Mouse (Mus musculus) CH12.LX (cell line): ENCODE measurements around the gene Rnf145. TPM values are rescaled to one million over a fixed set of nuclear protein-coding genes. Genes with fewer than 3 reads are reported as not detected.

ENCODE experiments used
- DNase-seq: peaks from one replicate; pipeline ENCODE4 v3.0.0-alpha.2; 2013; ENCODE audit errors: extremely low read depth
- H3K27ac ChIP-seq: 2 replicates; pipeline ENCODE4 v1.5.1; 2012; ENCODE audit warnings: low read depth, mild to moderate bottlenecking, control low read depth, moderate library complexity; ENCODE audit not compliant: insufficient read depth
- H3K27me3 ChIP-seq: replicated peaks from 2 replicates; pipeline ENCODE3; 2012; ENCODE audit warnings: inconsistent platforms
- H3K36me3 ChIP-seq, 2 experiments: replicated peaks in 1 of 2; 2 replicates each; pipeline versions ENCODE3 to v1.6.1; 2012; ENCODE audit warnings: inconsistent platforms in 1 of 2, low read length in 1 of 2, mild to moderate bottlenecking in 1 of 2, mixed read lengths in 1 of 2, moderate library complexity in 1 of 2; ENCODE audit not compliant: control insufficient read depth in 1 of 2, insufficient read depth in 1 of 2
- H3K4me1 ChIP-seq, 2 experiments: 2 replicates each; pipeline ENCODE4 v1.6.1; 2012; ENCODE audit warnings: inconsistent platforms in 1 of 2, moderate library complexity in 1 of 2; ENCODE audit not compliant: insufficient read depth in 2 of 2, control insufficient read depth in 1 of 2
- H3K4me2 ChIP-seq: 2 replicates; pipeline ENCODE4 v1.6.1; 2012; ENCODE audit warnings: low read depth, mild to moderate bottlenecking, control low read depth; ENCODE audit not compliant: poor library complexity, insufficient read depth, severe bottlenecking
- H3K4me3 ChIP-seq, 3 experiments: fragments of 150-350 bp in 1 of 3; sonication (generic) in 1 of 3; replicated peaks in 1 of 3; 2 replicates each; pipeline versions ENCODE3 to v1.5.1; 2011 to 2012; ENCODE audit warnings: low read depth in 2 of 3, low read length in 2 of 3, mild to moderate bottlenecking in 2 of 3, moderate library complexity in 2 of 3, control low read depth in 1 of 3, improper control_type of control experiment in 1 of 3, inconsistent platforms in 1 of 3, mixed read lengths in 1 of 3; ENCODE audit not compliant: poor library complexity in 1 of 3
- H3K79me2 ChIP-seq: replicated peaks from 2 replicates; pipeline ENCODE4 v1.6.1; 2012; ENCODE audit warnings: mild to moderate bottlenecking, moderate library complexity; ENCODE audit not compliant: control insufficient read depth, poor library complexity, insufficient read depth, severe bottlenecking; ENCODE audit errors: extremely low read depth
- H3K9ac ChIP-seq: 2 replicates; pipeline ENCODE4 v1.6.1; 2012; ENCODE audit warnings: low read depth, mild to moderate bottlenecking, control low read depth, moderate library complexity; ENCODE audit not compliant: insufficient read depth
- H3K9me3 ChIP-seq: replicated peaks from 2 replicates; pipeline ENCODE3; 2012; ENCODE audit warnings: low read length, inconsistent platforms, mixed read lengths
- BHLHE40 ChIP-seq: IDR thresholded peaks from 2 replicates; pipeline ENCODE4 v1.6.1; 2011; ENCODE audit warnings: mild to moderate bottlenecking, low read depth, low read length, improper control_type of control experiment
- CHD2 ChIP-seq: IDR thresholded peaks from 2 replicates; pipeline ENCODE4 v1.6.1; 2011; ENCODE audit warnings: low read length, improper control_type of control experiment
- E2F4 ChIP-seq: IDR thresholded peaks from 2 replicates; pipeline ENCODE4 v1.6.1; 2011; ENCODE audit warnings: low read depth, low read length, improper control_type of control experiment; ENCODE audit not compliant: insufficient replicate concordance
- EP300 ChIP-seq: IDR thresholded peaks from 2 replicates; pipeline ENCODE4 v1.6.1; 2011; ENCODE audit warnings: low read length, improper control_type of control experiment
- IRF4 ChIP-seq: IDR thresholded peaks from 2 replicates; pipeline ENCODE4 v1.6.1; 2014; ENCODE audit warnings: low read depth, mild to moderate bottlenecking, inconsistent platforms, low read length, improper control_type of control experiment
- JUN ChIP-seq: IDR thresholded peaks from 2 replicates; pipeline ENCODE4 v1.6.1; 2011; ENCODE audit warnings: low read depth, mild to moderate bottlenecking, low read length, improper control_type of control experiment, moderate library complexity; ENCODE audit not compliant: insufficient read depth
- KAT2A ChIP-seq: IDR thresholded peaks from 2 replicates; pipeline ENCODE4 v1.6.1; 2012; ENCODE audit warnings: low read length, improper control_type of control experiment, inconsistent platforms; ENCODE audit not compliant: insufficient replicate concordance
- MAX ChIP-seq: IDR thresholded peaks from 2 replicates; pipeline ENCODE4 v1.6.1; 2011; ENCODE audit warnings: low read length, improper control_type of control experiment
- MAZ ChIP-seq: IDR thresholded peaks from 2 replicates; pipeline ENCODE4 v1.6.1; 2012; ENCODE audit warnings: low read depth, mild to moderate bottlenecking, inconsistent platforms, low read length, improper control_type of control experiment, moderate library complexity
- MEF2A ChIP-seq: IDR thresholded peaks from 2 replicates; pipeline ENCODE4 v1.6.1; 2014; ENCODE audit warnings: low read depth, mild to moderate bottlenecking, inconsistent platforms, low read length, improper control_type of control experiment, borderline replicate concordance
- MYC ChIP-seq: IDR thresholded peaks from 2 replicates; pipeline ENCODE4 v1.6.1; 2011; ENCODE audit warnings: low read depth, mild to moderate bottlenecking, improper control_type of control experiment, low read length
- NELFE ChIP-seq: IDR thresholded peaks from 2 replicates; pipeline ENCODE4 v1.6.1; 2011; ENCODE audit warnings: low read depth, low read length, improper control_type of control experiment
- NRF1 ChIP-seq: IDR thresholded peaks from 2 replicates; pipeline ENCODE4 v1.6.1; 2014; ENCODE audit warnings: low read depth, mild to moderate bottlenecking, inconsistent platforms, low read length, improper control_type of control experiment, moderate library complexity
- POLR2AphosphoS2 ChIP-seq: IDR thresholded peaks from 2 replicates; pipeline ENCODE4 v1.6.1; 2011; ENCODE audit warnings: low read depth, low read length, improper control_type of control experiment
- RCOR1 ChIP-seq: conservative IDR thresholded peaks from 2 replicates; pipeline ENCODE4 v1.6.1; 2012; ENCODE audit warnings: low read depth, mild to moderate bottlenecking, inconsistent platforms, low read length, improper control_type of control experiment
- SIN3A ChIP-seq: IDR thresholded peaks from 2 replicates; pipeline ENCODE4 v1.6.1; 2012; ENCODE audit warnings: low read length, improper control_type of control experiment, inconsistent platforms
- TBP ChIP-seq: conservative IDR thresholded peaks from 2 replicates; pipeline ENCODE4 v1.6.1; 2011; ENCODE audit warnings: low read depth, low read length, improper control_type of control experiment
- TCF12 ChIP-seq: IDR thresholded peaks from 2 replicates; pipeline ENCODE4 v1.6.1; 2014; ENCODE audit warnings: low read depth, mild to moderate bottlenecking, inconsistent platforms, low read length, improper control_type of control experiment
- USF1 ChIP-seq: IDR thresholded peaks from 2 replicates; pipeline ENCODE4 v1.6.1; 2014; ENCODE audit warnings: low read depth, mild to moderate bottlenecking, inconsistent platforms, low read length, improper control_type of control experiment
- USF2 ChIP-seq: conservative IDR thresholded peaks from 2 replicates; pipeline ENCODE4 v1.6.1; 2011; ENCODE audit warnings: low read depth, low read length, improper control_type of control experiment
- ZC3H11A ChIP-seq: IDR thresholded peaks from 2 replicates; pipeline ENCODE4 v1.6.1; 2012; ENCODE audit warnings: low read depth, mild to moderate bottlenecking, inconsistent platforms, low read length, improper control_type of control experiment
- ZKSCAN1 ChIP-seq: IDR thresholded peaks from 2 replicates; pipeline ENCODE4 v1.6.1; 2012; ENCODE audit warnings: low read depth, inconsistent platforms, low read length, improper control_type of control experiment, borderline replicate concordance
- ZNF384 ChIP-seq: IDR thresholded peaks from 2 replicates; pipeline ENCODE4 v1.6.1; 2012; ENCODE audit warnings: low read depth, low read length, improper control_type of control experiment, inconsistent platforms
- dilution Hi-C: fragments of 300-500 bp; cut with MboI; formaldehyde crosslinking; loops from 2 replicates; pipeline ENCODE4 v1.14.3; 2020; ENCODE audit warnings: low sequenced_read_pairs; ENCODE audit not compliant: extremely low pct_unique_long_range_greater_than_20kb, extremely low pct_ligation_motif_present
- in situ Hi-C: fragments of 300-500 bp; cut with MboI; formaldehyde crosslinking; loops from 3 replicates; pipeline ENCODE4 v1.14.3; 2019; ENCODE audit warnings: low sequenced_read_pairs, low pct_ligation_motif_present, low pct_unique_long_range_greater_than_20kb, mixed read lengths
- polyA plus RNA-seq: library from polyadenylated mRNA; unstranded; fragments of >175 nt; gene quantifications from 2 replicates; pipeline ENCODE4 v1.2.1, GENCODE M21; 2012; ENCODE audit warnings: low read depth; ENCODE audit not compliant: insufficient read length
- total RNA-seq, 2 experiments: library from RNA; depleted of rRNA; stranded (reverse); fragments of 300-350 nt in 1 of 2; fragments of >200 nt in 1 of 2; gene quantifications; 2 replicates each; pipeline ENCODE4 v1.2.3; 2012 to 2014

Gene Rnf145
- total and polyA plus RNA-seq, 3 experiments, result 44.3 to 60.5 (median 44.5) TPM

DNA sequence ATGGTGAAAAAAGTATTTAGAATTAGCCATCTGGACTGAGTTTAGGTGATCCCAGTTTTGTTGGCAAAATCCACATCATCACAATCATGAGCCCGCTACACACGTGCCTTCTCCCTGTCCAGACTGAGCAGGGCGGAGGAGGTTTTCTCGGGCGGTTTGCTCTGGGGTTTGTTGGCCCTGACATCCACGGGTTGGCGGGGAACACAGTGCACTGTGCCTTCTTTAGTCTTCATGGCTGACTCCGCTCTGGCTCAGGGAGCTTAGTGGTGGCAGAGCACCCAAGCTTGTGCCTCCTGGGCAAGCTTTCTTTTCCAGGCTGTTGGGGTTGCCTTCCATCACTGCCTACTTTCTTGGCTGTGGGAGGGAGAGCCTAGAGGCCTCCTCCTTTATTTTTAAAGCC lies 41.6 kb downstream of the Rnf145 start:
- H3K9me3 ChIP-seq, result no peaks in the 10 kb centered on the region
- DNase-seq, result no peak
- H3K36me3 ChIP-seq, result peaks cover 78 to 92% of the 10 kb centered on the region in 2 experiments
- no peak overlapping the region for H3K27ac ChIP-seq
- H3K4me3 ChIP-seq, result no peak overlapping the region
- no peak overlapping the region for H3K9ac ChIP-seq
- no peak for TF ChIP-seq NRF1
- no peak for TF ChIP-seq USF2
- no peak for TF ChIP-seq ZKSCAN1
- TF ChIP-seq MEF2A, result no peak
- no peak for TF ChIP-seq JUN
- TF ChIP-seq MAZ, result no peak
- no peak for TF ChIP-seq SIN3A
- TF ChIP-seq ZNF384, result no peak
- TF ChIP-seq CHD2, result no peak
- TF ChIP-seq TBP, result no peak
- no peak for TF ChIP-seq USF1
- no peak for TF ChIP-seq EP300
- TF ChIP-seq ZC3H11A, result no peak
- no peak for TF ChIP-seq IRF4
- no peak for TF ChIP-seq TCF12
- TF ChIP-seq POLR2AphosphoS2, result no peak
- no peak for TF ChIP-seq RCOR1
- no peak for TF ChIP-seq NELFE
- in situ Hi-C loops, result loop anchor here (25.0 kb wide), 1 partner anchor 798 kb away; no protein-coding TSS in a partner anchor
- H3K4me2 ChIP-seq, result no peak overlapping the region
- no peaks in the 10 kb centered on the region for H3K27me3 ChIP-seq
- peaks cover 0 to 17% of the 10 kb centered on the region in 2 experiments; a peak in 2 of 4 replicates for H3K4me1 ChIP-seq
- dilution Hi-C loops, result no loop called here
- H3K79me2 ChIP-seq, result no peaks in the 10 kb centered on the region

DNA sequence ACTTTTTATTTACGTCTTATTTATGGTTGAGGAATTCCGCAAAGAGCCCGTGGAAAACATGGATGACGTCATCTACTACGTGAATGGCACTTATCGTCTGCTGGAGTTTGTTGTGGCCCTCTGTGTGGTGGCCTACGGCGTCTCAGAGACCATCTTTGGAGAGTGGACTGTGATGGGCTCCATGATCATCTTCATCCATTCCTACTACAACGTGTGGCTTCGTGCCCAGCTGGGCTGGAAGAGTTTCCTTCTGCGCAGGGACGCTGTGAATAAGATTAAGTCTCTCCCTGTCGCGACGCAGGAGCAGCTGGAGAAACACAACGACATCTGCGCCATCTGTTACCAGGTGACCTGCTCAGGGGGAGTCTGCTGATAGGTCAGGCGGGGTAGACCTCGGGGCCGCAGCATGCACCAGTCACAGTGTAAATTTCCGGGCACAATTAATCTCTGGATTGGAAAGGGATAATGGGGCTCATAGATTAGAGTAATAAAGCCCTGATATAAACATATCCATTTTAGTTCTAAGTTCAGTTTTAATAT lies 42.8 kb downstream of the Rnf145 start:
- Histone ChIP-seq H3K27ac (no peak overlapping the region), H3K36me3 (peaks cover 76 to 94% of the 10 kb centered on the region in 2 experiments), H3K4me2 (no peak overlapping the region), H3K79me2 (no peaks in the 10 kb centered on the region), H3K9ac (no peak overlapping the region), H3K27me3 (no peaks in the 10 kb centered on the region), H3K9me3 (no peaks in the 10 kb centered on the region), H3K4me3 (no peak overlapping the region), H3K4me1 (peaks cover 0 to 10% of the 10 kb centered on the region in 2 experiments; a peak in 2 of 4 replicates)
- in situ Hi-C loops (loop anchor here (25.0 kb wide), 1 partner anchor 799 kb away; no protein-coding TSS in a partner anchor), dilution Hi-C loops (no loop called here)
- DNase-seq, result no peak
- TF ChIP-seq MYC (no peak), E2F4 (no peak), MAX (no peak), BHLHE40 (no peak), MAZ (no peak), KAT2A (no peak)
